Mouse (Mus musculus) cortical plate, adult 2 months (tissue): Measurements from ENCODE around the gene Myo1g.

Experiments
- CTCF ChIP-seq: fragments of 200-500 bp; IDR thresholded peaks from 2 replicates; pipeline ENCODE4 v1.5.1; 2011; ENCODE audit warnings: mild to moderate bottlenecking, control low read depth, low read length; ENCODE audit not compliant: insufficient read depth; ENCODE audit errors: extremely low read depth
- POLR2A ChIP-seq: fragments of 200-500 bp; IDR thresholded peaks from 2 replicates; pipeline ENCODE4 v1.6.1; 2011; ENCODE audit warnings: mild to moderate bottlenecking, low read length, control low read depth; ENCODE audit not compliant: insufficient read depth; ENCODE audit errors: extremely low read depth

- no peak for TF ChIP-seq CTCF
- TF ChIP-seq POLR2A: no peak
These were observed 4.5 kb upstream of the Myo1g start for GRCm38 (mm10) chr11:6525241-6525640.
